Mouse (Mus musculus): ENCODE measurements around the gene Atl1. TPM values are rescaled to one million over a fixed set of nuclear protein-coding genes. Genes with fewer than 3 reads are reported as not detected.

The Atl1 gene
- polyA plus RNA-seq, 1 experiment from 2014 or later, result 129 TPM

DNA sequence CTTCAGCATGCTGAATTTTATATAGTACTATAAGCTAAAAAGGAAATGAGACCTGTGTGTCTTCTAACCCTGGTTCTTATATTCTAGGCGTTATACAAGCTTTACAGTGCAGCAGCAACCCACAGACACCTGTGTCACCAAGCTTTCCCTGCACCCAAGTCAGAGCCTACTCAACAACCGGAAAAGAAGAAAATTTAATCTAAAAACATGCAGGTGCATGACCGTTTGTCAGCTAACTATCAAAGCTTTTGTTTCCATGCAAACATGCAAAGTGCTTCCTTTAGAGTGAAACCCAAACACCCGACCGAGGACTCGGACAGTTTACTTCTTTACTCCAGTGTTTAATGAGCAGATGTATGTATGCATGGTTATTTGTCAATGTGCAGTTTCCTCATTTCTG is 70.7 kb downstream of the Atl1 start:
- no peak overlapping the region for H3K4me2 ChIP-seq (replicated peaks)
- H3K4me1 ChIP-seq (replicated peaks), result no peaks in the 10 kb centered on the region
- WGBS, result 94% methylated on average over 6 of the region's 6 CpGs
- no peaks in the 10 kb centered on the region for H3K27me3 ChIP-seq
- H3K27ac ChIP-seq, result no peak overlapping the region
- H3K4me3 ChIP-seq (replicated peaks), result no peak overlapping the region
- H3K9ac ChIP-seq (replicated peaks), result no peak overlapping the region
- no peak for ATAC-seq
- peaks cover 78% of the 10 kb centered on the region for H3K36me3 ChIP-seq
- no peaks in the 10 kb centered on the region for H3K9me3 ChIP-seq

DNA sequence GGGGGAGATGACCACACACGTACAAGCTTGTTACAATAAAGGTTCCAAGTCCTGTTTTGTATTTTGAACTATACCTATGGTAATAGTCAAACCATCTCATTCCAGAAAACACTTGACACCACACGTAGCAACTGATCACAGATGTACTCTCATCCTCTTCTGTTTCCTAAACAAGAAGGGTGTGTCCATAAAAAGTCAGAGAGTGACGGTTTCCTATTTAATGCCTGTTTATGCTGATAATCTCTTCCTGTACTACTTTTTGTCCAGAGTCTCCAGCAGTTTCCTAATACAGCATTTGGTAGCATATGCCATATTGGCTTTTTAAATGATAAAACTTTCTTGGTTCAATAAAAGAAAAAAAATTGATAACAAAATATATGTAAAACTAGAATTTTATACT is 73.2 kb downstream of the Atl1 start:
- H3K4me2 ChIP-seq (replicated peaks), result no peak overlapping the region
- no peak for ATAC-seq
- no peak overlapping the region for H3K9ac ChIP-seq (replicated peaks)
- H3K9me3 ChIP-seq, result no peaks in the 10 kb centered on the region
- 91% methylated on average over 3 of the region's 3 CpGs for WGBS
- no peaks in the 10 kb centered on the region for H3K27me3 ChIP-seq
- no peak overlapping the region for H3K4me3 ChIP-seq (replicated peaks)
- H3K36me3 ChIP-seq, result peaks cover 76% of the 10 kb centered on the region
- no peaks in the 10 kb centered on the region for H3K4me1 ChIP-seq (replicated peaks)
- H3K27ac ChIP-seq, result no peak overlapping the region

GRCm38 (mm10) chr12:69966071-69966470 is 73.7 kb downstream of the Atl1 start:
- WGBS, result 94% methylated on average over 5 of the region's 5 CpGs
- no peak for ATAC-seq
- Histone ChIP-seq H3K27me3 (no peaks in the 10 kb centered on the region), H3K36me3 (peaks cover 76% of the 10 kb centered on the region), H3K27ac (no peak overlapping the region), H3K4me3 (replicated peaks) (no peak overlapping the region), H3K4me2 (replicated peaks) (no peak overlapping the region), H3K9me3 (no peaks in the 10 kb centered on the region), H3K4me1 (replicated peaks) (no peaks in the 10 kb centered on the region), H3K9ac (replicated peaks) (no peak overlapping the region)

GRCm38 (mm10) chr12:69967112-69967511 is 74.7 kb downstream of the Atl1 start:
- Histone ChIP-seq H3K9me3 (no peaks in the 10 kb centered on the region), H3K4me1 (replicated peaks) (no peaks in the 10 kb centered on the region), H3K27me3 (no peaks in the 10 kb centered on the region), H3K36me3 (peaks cover 76% of the 10 kb centered on the region), H3K4me3 (replicated peaks) (no peak overlapping the region), H3K9ac (replicated peaks) (no peak overlapping the region), H3K27ac (no peak overlapping the region), H3K4me2 (replicated peaks) (no peak overlapping the region)
- ATAC-seq, result no peak
- 90% methylated on average over 6 of the region's 6 CpGs for WGBS

DNA sequence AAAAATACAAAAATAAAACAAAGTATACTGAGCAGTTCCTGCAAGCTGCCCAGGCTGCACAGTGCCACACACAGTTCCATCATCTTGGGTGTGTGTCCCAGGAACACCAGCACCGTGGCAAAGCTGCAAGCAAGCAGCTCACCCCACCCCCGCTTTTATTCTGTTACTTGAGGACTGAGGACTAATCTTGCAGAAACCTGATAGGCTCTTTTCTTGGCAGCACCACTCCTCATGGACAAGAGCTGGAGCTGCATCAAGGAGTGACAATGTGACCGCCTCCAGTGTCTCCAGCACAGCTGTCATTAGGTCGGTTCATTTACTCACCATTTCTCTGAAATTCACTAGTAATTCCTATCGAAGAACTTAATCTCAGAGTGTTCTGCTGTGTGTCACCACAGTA is 75.7 kb downstream of the Atl1 start:
- Histone ChIP-seq H3K4me3 (replicated peaks) (no peak overlapping the region), H3K9me3 (no peaks in the 10 kb centered on the region), H3K36me3 (peaks cover 67% of the 10 kb centered on the region), H3K27me3 (no peaks in the 10 kb centered on the region), H3K9ac (replicated peaks) (no peak overlapping the region), H3K4me1 (replicated peaks) (no peaks in the 10 kb centered on the region), H3K27ac (no peak overlapping the region), H3K4me2 (replicated peaks) (no peak overlapping the region)
- WGBS, result 67% methylated on average over 5 of the region's 5 CpGs
- ATAC-seq, result no peak

DNA sequence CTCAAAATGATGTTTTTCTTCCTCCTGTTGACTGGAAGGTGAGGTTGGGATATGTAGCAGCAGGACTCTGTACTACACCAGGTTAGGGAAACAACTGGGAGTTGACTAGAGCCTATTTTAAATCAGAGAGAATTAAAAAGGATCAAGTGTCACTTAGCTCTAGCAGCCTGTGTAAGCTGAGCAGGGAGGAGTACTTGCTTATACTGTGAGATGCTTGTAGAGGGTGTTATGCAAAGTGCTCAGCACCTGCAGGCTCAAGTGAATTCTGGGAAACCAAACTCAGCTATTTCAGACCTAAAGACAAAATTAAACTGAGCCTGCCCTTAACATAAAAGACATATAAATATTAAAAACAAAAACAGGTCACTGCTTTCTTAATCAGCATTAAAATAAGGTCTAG is 81.3 kb downstream of the Atl1 start:
- no peak overlapping the region for H3K9ac ChIP-seq (replicated peaks)
- no peak overlapping the region for H3K4me2 ChIP-seq (replicated peaks)
- H3K4me3 ChIP-seq (replicated peaks), result no peak overlapping the region
- no peak for ATAC-seq
- peaks cover 27% of the 10 kb centered on the region for H3K36me3 ChIP-seq
- H3K4me1 ChIP-seq (replicated peaks), result peaks cover 13% of the 10 kb centered on the region
- H3K9me3 ChIP-seq, result no peaks in the 10 kb centered on the region
- no peak overlapping the region for H3K27ac ChIP-seq
- no peaks in the 10 kb centered on the region for H3K27me3 ChIP-seq

GRCm38 (mm10) chr12:69976688-69977087 is 84.3 kb downstream of the Atl1 start:
- ATAC-seq, result no peak
- H3K9ac ChIP-seq (replicated peaks), result no peak overlapping the region
- H3K9me3 ChIP-seq, result no peaks in the 10 kb centered on the region
- no peak overlapping the region for H3K4me2 ChIP-seq (replicated peaks)
- peaks cover 16% of the 10 kb centered on the region for H3K36me3 ChIP-seq
- WGBS, result 91% methylated on average over 6 of the region's 6 CpGs
- no peak overlapping the region for H3K27ac ChIP-seq
- H3K4me1 ChIP-seq (replicated peaks), result peaks cover 18% of the 10 kb centered on the region
- H3K27me3 ChIP-seq, result no peaks in the 10 kb centered on the region
- no peak overlapping the region for H3K4me3 ChIP-seq (replicated peaks)

- H3K4me1 ChIP-seq (replicated peaks), result peaks cover 20% of the 10 kb centered on the region
- H3K4me3 ChIP-seq (replicated peaks), result no peak overlapping the region
- H3K27ac ChIP-seq, result no peak overlapping the region
- H3K36me3 ChIP-seq, result peaks cover 19% of the 10 kb centered on the region
- no peaks in the 10 kb centered on the region for H3K27me3 ChIP-seq
- WGBS, result 79% methylated on average over 9 of the region's 9 CpGs
- no peak for ATAC-seq
- no peaks in the 10 kb centered on the region for H3K9me3 ChIP-seq
- no peak overlapping the region for H3K4me2 ChIP-seq (replicated peaks)
- H3K9ac ChIP-seq (replicated peaks), result no peak overlapping the region
Observed at GRCm38 (mm10) chr12:69977376-69977998, 85.1 kb downstream of the Atl1 start.

DNA sequence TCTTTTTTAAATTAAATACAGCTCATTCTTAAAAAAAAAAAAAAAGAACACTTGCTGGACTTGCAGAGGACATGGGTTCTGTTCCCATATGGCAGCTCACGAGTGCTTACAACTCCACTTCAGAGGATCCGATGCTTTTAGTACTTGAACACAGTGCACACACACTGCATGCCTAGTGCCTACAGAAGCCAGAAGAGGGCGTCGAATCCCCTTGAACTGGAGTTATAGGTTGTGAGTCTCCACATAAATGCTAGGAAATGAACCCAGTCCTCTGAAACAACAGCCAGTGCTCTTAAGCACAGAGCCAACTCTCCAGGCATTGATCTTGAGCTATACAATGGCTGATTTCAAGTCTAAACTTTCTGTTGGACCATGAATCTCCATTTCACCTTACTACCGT is 90.5 kb downstream of the Atl1 start:
- peaks cover 34% of the 10 kb centered on the region for H3K4me1 ChIP-seq (replicated peaks)
- WGBS, result 65% methylated on average over 5 of the region's 5 CpGs
- no peak for ATAC-seq
- H3K4me3 ChIP-seq (replicated peaks), result no peak overlapping the region
- H3K27me3 ChIP-seq, result no peaks in the 10 kb centered on the region
- H3K36me3 ChIP-seq, result peaks cover 37% of the 10 kb centered on the region
- H3K9ac ChIP-seq (replicated peaks), result no peak overlapping the region
- no peak overlapping the region for H3K4me2 ChIP-seq (replicated peaks)
- H3K27ac ChIP-seq, result no peak overlapping the region
- no peaks in the 10 kb centered on the region for H3K9me3 ChIP-seq

DNA sequence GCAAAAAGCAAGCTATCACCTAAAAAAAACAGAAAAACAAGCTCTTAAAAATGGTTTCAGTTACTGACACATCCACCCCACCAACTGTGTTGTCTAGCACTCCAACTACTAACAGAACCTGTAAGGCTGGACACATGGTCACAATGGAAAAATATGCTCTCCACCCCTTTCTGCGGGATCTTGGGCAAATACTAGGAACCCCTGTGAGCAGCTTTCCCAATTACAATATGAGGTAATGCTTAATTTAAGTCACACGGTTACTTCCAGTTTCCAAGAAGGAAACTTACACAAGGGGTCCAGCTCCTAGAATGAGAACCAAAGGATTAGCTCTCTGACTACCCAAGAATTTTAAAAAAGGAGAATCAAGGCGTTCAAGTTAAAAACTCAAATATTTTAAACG is 93.1 kb downstream of the Atl1 start:
- 38% methylated on average over 4 of the region's 4 CpGs for WGBS
- ATAC-seq, result no peak
- Histone ChIP-seq H3K27me3 (no peaks in the 10 kb centered on the region), H3K27ac (no peak overlapping the region), H3K36me3 (peaks cover 31% of the 10 kb centered on the region), H3K4me2 (replicated peaks) (peak overlapping the region; percentile 77), H3K4me3 (replicated peaks) (peak overlapping the region; percentile 94), H3K9me3 (no peaks in the 10 kb centered on the region), H3K9ac (replicated peaks) (peak overlapping the region; percentile 93), H3K4me1 (replicated peaks) (peaks cover 28% of the 10 kb centered on the region)

GRCm38 (mm10) chr12:69986241-69986762 is 93.9 kb downstream of the Atl1 start:
- ATAC-seq, result peak; percentile 78
- peak overlapping the region; percentile 93 for H3K9ac ChIP-seq (replicated peaks)
- peaks cover 26% of the 10 kb centered on the region for H3K4me1 ChIP-seq (replicated peaks)
- peaks cover 25% of the 10 kb centered on the region for H3K36me3 ChIP-seq
- H3K9me3 ChIP-seq, result no peaks in the 10 kb centered on the region
- under 1% methylated on average over 34 of the region's 36 CpGs for WGBS
- peak overlapping the region; percentile 77 for H3K4me2 ChIP-seq (replicated peaks)
- no peaks in the 10 kb centered on the region for H3K27me3 ChIP-seq
- H3K27ac ChIP-seq, result peak overlapping the region; percentile 87
- H3K4me3 ChIP-seq (replicated peaks), result peak overlapping the region; percentile 94

DNA sequence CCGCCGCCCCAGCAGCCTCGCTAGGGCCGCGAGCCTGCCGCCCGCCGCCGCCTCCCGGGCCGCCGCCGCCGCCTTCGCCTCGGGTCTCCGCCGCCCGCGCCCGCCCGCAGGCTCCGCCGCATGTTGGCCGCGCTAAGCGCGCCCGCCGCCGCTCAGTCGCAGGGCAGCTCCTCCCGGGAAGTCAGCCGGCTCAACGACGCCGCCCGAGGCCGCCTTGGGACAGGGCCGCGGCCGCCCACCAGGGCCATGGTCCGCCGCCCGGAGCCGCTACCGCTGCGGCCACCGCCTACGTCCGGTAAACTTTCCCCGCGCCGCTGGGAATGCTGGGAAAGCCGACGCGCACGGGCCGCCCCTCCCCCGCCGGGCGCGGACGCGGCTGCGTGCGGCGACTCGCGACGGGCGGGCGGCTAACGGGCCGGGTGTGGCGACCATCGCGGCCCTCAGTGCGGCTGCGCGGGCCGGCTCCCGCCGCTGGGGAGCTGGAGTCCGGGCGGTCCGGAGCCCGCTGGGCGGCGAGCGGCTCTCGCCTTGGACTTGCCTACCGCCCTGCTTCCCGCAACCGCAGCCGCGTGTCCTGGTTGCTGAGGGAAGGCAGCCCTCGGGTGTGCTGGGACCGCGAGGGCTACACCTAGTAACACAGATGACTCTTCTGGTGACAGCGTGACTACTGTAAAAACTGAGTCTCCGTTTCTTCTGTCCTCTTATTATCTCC is 94.5 kb downstream of the Atl1 start, which contains the start of gene Sav1:
TSS of gene Sav1 (minus strand) at position 217 of the 712 bp plus-strand sequence.
- peak; percentile 96 for ATAC-seq
- H3K9me3 ChIP-seq, result no peaks in the 10 kb centered on the region
- peaks cover 22% of the 10 kb centered on the region for H3K4me1 ChIP-seq (replicated peaks)
- H3K9ac ChIP-seq (replicated peaks), result peak within 1 kb of the TSS; percentile 93
- H3K27me3 ChIP-seq, result no peaks in the 10 kb centered on the region
- peaks cover 24% of the 10 kb centered on the region for H3K36me3 ChIP-seq
- H3K4me3 ChIP-seq (replicated peaks), result peak within 1 kb of the TSS; percentile 94
- peak within 1 kb of the TSS; percentile 77 for H3K4me2 ChIP-seq (replicated peaks)
- under 1% methylated on average over 99 of the region's 102 CpGs for WGBS
- peak within 1 kb of the TSS; percentile 87 for H3K27ac ChIP-seq
